Mouse (Mus musculus) G1E (cell line): ENCODE data around the gene 1700020A23Rik. TPM values are rescaled to one million over a fixed set of nuclear protein-coding genes. Genes with fewer than 3 reads are reported as not detected.

Source experiments
- ATAC-seq: 2 replicates; pipeline ENCODE4 v1.8.0; 2016; ENCODE audit warnings: mild to moderate bottlenecking; ENCODE audit not compliant: insufficient number of reproducible peaks, poor library complexity, low FRiP score, severe bottlenecking; ENCODE audit errors: extremely low read depth
- DNase-seq: peaks from one replicate; pipeline ENCODE4 v3.0.0; 2012; ENCODE audit warnings: low spot score
- H3K27me3 ChIP-seq: 2 replicates; pipeline ENCODE4 v1.6.1; 2012; ENCODE audit warnings: mild to moderate bottlenecking, low read length, inconsistent platforms; ENCODE audit not compliant: insufficient read depth
- H3K36me3 ChIP-seq: replicated peaks from 2 replicates; pipeline ENCODE3; 2012; ENCODE audit warnings: mild to moderate bottlenecking, inconsistent platforms
- H3K4me1 ChIP-seq: 2 replicates; pipeline ENCODE4 v1.6.1; 2012; ENCODE audit warnings: low read depth, low read length, inconsistent platforms, mixed read lengths; ENCODE audit not compliant: insufficient read depth
- H3K4me3 ChIP-seq: 2 replicates; pipeline ENCODE4 v1.5.1; 2012; ENCODE audit warnings: low read depth, mild to moderate bottlenecking, inconsistent platforms, low read length, moderate library complexity, mixed read lengths
- H3K9me3 ChIP-seq: replicated peaks from 2 replicates; pipeline ENCODE4 v1.6.1; 2012; ENCODE audit warnings: inconsistent platforms
- CTCF ChIP-seq: IDR thresholded peaks from 2 replicates; pipeline ENCODE4 v1.5.1; 2012; ENCODE audit warnings: low read depth, low read length, inconsistent platforms, mixed read lengths
- GATA1 ChIP-seq: IDR thresholded peaks from 2 replicates; pipeline ENCODE4 v1.6.1; 2012; ENCODE audit warnings: borderline replicate concordance, low read length, inconsistent platforms, mixed read lengths
- GATA2 ChIP-seq: IDR thresholded peaks from 2 replicates; pipeline ENCODE4 v1.6.1; 2012; ENCODE audit warnings: low read depth, low read length, inconsistent platforms, borderline replicate concordance
- POLR2AphosphoS5 ChIP-seq: IDR thresholded peaks from 2 replicates; pipeline ENCODE4 v1.6.1; 2012; ENCODE audit warnings: low read depth, low read length, inconsistent platforms; ENCODE audit not compliant: insufficient replicate concordance
- TAL1 ChIP-seq: conservative IDR thresholded peaks from 2 replicates; pipeline ENCODE4 v1.6.1; 2012; ENCODE audit warnings: low read depth, low read length, inconsistent platforms, mixed read lengths
- polyA plus RNA-seq: library from polyadenylated mRNA; stranded (reverse); fragments of >175 nt; gene quantifications from 2 replicates; pipeline ENCODE4 v1.2.3, GENCODE M21; 2012
- total RNA-seq, 2 experiments: library from RNA; stranded (forward) in 1 of 2; stranded (reverse) in 1 of 2; fragments of 200-1000 nt in 1 of 2; fragments of >200 nt in 1 of 2; fragmentation: Nextera tagmentation in 1 of 2; gene quantifications; 2 replicates each; pipeline ENCODE4 v1.2.3; 2014 to 2017

Gene 1700020A23Rik
- total and polyA plus RNA-seq, 3 experiments: not detected

- Histone ChIP-seq H3K36me3 (no peaks in the 10 kb centered on the region), H3K9me3 (no peaks in the 10 kb centered on the region), H3K4me1 (peaks cover 3% of the 10 kb centered on the region), H3K4me3 (no peak within 1 kb of the TSS), H3K27me3 (peaks cover 27% of the 10 kb centered on the region)
- ATAC-seq (no peak), DNase-seq (no peak)
- TF ChIP-seq GATA2 (no peak), TAL1 (no peak), POLR2AphosphoS5 (no peak), CTCF (no peak), GATA1 (no peak)
Measured at GRCm38 (mm10) chr2:130406178-130406577, 1.1 kb downstream of the 1700020A23Rik start, which contains the start of gene Tmem239. Tmem239 (plus strand) TSS chr2:130406478.

DNA sequence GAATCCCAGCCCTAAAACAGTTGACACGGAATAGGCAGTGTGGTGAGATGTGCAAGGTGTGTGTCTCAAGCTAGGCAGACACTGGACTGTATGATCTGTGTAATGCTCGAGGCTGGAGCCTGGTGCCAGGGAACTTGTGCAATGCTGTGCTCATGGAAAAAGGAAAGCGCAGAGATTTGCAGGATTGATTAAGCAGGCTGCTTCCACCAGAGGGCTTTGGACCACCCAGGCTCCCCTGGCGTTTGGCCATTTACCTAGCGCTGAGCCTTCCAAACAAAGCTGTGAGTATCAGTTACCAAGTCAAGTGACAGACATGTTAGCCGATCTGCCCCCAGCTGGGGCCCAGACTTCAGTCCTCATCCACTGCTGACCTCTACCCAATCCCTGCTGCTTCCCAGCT is 3.1 kb downstream of the 1700020A23Rik start:
- TF ChIP-seq TAL1 (no peak), GATA2 (no peak), CTCF (no peak)
- Histone ChIP-seq H3K9me3 (no peaks in the 10 kb centered on the region), H3K4me3 (no peak overlapping the region), H3K27me3 (peaks cover 25% of the 10 kb centered on the region), H3K36me3 (no peaks in the 10 kb centered on the region), H3K4me1 (peaks cover 9% of the 10 kb centered on the region)
- ATAC-seq (no peak), DNase-seq (no peak)

- Histone ChIP-seq H3K27me3 (peaks cover 14% of the 10 kb centered on the region), H3K36me3 (peaks cover 6% of the 10 kb centered on the region), H3K9me3 (no peaks in the 10 kb centered on the region), H3K4me3 (no peak overlapping the region), H3K4me1 (peaks cover 9% of the 10 kb centered on the region)
- DNase-seq: peak; percentile 65
- TF ChIP-seq CTCF (peak; percentile 93), TAL1 (no peak)
- ATAC-seq: no peak
Measured at GRCm38 (mm10) chr2:130411558-130412495, 6.8 kb downstream of the 1700020A23Rik start.

DNA sequence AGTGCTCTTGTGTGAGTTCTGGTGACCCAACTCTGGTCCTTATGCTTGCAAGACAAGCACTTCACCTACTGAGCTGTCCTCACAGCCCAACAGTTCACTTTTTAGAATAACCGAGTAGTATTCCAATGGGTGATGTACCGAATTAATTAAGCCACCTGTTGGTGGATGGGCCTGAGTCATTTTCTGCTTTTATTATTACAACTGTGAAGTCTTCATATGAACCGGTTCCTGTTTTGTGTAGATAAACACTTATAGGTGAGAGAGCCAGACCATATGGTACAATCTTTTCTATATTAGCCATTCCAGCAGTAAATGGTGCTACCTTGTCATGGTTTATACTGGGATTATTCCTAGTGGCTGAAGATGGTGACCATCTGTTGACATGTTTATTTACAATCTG is 7.7 kb downstream of the 1700020A23Rik start:
- TF ChIP-seq CTCF: no peak
- no peak for TF ChIP-seq GATA2
- TF ChIP-seq TAL1: no peak
- no peak for TF ChIP-seq POLR2AphosphoS5
- TF ChIP-seq GATA1: no peak
- ATAC-seq (no peak), DNase-seq (no peak)

DNA sequence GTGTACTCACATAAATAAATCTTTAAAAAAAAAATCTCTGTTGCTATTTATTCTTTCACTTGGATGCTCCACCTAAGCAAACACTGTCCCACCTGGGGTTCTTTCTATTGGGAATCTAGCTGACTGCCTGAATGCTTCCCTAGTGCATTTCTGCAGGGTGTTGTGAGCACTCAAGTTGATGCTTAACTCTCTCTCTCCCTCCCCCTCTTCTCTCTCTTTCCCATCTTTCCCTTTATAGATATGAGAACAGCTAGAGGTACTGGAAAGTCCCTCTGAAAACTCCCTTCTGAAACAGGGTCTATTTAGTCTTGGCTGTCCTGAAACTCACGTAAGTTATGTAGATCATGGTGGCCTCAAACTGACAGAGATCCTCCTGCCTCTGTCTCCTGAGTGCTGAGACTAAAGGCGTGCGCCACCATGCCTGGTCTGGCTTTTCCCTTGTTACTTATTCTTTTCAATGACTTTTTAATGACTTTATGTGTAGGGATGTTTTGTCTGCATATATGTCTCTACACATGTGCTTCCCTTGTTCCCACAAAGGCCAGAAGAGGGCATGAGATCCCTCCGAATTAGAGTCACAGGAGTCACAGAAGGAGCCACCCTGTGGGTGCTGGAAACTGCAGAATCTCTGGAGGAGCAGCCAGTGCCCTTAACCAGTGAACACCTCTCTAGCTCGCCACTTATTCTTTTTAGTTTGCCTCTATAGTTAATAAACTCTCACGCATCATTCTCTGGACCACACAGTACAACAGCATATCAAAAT is 9.2 kb downstream of the 1700020A23Rik start:
- Histone ChIP-seq H3K36me3 (peaks cover 22% of the 10 kb centered on the region), H3K4me1 (peaks cover 9% of the 10 kb centered on the region), H3K4me3 (no peak overlapping the region), H3K9me3 (no peaks in the 10 kb centered on the region), H3K27me3 (peaks cover 5% of the 10 kb centered on the region)
- no peak for TF ChIP-seq TAL1
- no peak for TF ChIP-seq GATA2
- no peak for TF ChIP-seq POLR2AphosphoS5
- TF ChIP-seq GATA1: no peak
- no peak for TF ChIP-seq CTCF
- ATAC-seq (no peak), DNase-seq (no peak)

More for the DNA sequence above, 7.7 kb downstream of the 1700020A23Rik start:
- Histone ChIP-seq H3K4me3 (no peak overlapping the region), H3K27me3 (peaks cover 9% of the 10 kb centered on the region), H3K4me1 (peaks cover 9% of the 10 kb centered on the region), H3K36me3 (peaks cover 10% of the 10 kb centered on the region), H3K9me3 (no peaks in the 10 kb centered on the region)

DNA sequence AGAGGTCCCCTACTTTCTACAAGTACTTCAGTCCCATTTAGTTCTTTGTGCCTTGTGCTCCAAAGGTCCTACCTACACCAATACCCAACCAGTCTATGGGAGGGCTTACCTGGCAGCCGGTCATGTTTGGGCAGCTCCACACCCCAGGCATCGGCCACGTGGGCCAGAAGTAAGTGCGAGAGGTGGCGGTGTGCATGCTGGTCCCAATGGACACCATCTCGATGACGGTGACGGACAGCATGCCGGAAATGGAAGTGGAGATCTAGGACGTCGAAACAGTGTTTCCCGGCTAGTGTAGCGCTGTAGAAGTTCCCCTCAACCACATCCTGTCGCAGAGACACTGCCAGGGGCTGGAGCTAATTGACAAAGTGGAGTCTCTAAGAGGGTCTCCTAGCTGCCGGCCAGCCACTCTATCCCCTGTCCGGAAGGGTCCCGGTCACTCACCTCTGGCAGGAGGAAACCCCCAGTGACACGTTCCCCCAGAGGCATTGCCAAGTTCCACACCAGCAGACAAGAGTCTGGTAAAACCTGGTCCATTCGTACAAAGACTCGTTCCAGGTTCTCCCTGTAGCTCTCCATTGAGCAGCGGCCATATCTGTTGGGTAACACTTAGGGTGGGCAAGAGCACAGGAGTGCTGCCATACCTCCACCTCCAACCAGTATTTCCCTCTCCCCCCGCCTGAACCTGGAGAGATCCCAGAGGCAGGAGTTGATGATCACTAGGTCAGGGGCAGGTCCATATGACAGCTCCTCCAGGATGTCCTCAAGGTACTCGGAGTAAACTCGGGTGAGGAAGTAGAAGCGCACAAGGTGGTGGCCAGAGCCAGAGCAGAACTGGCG is 16.9 kb downstream of the 1700020A23Rik start:
- H3K27me3 ChIP-seq: no peaks in the 10 kb centered on the region
- DNase-seq: no peak
- no peak overlapping the region; the same call in 1 of the 2 replicates for H3K4me3 ChIP-seq
- H3K4me1 ChIP-seq: peaks cover 40% of the 10 kb centered on the region
- H3K36me3 ChIP-seq: peaks cover 67% of the 10 kb centered on the region
- no peak for ATAC-seq
- H3K9me3 ChIP-seq: no peaks in the 10 kb centered on the region
- TF ChIP-seq GATA2: no peak
- TF ChIP-seq TAL1: no peak
- TF ChIP-seq CTCF: no peak
- TF ChIP-seq POLR2AphosphoS5: no peak
- TF ChIP-seq GATA1: no peak
